Mouse (Mus musculus) heart, adult 9 months (tissue): Measurements from ENCODE around the gene Jph3.

ENCODE experiments used
- DNase-seq, 2 experiments: peaks; one replicate each; pipeline ENCODE4 v3.0.0; 2022; ENCODE audit warnings: low spot score in 2 of 2

The Jph3 gene

DNA sequence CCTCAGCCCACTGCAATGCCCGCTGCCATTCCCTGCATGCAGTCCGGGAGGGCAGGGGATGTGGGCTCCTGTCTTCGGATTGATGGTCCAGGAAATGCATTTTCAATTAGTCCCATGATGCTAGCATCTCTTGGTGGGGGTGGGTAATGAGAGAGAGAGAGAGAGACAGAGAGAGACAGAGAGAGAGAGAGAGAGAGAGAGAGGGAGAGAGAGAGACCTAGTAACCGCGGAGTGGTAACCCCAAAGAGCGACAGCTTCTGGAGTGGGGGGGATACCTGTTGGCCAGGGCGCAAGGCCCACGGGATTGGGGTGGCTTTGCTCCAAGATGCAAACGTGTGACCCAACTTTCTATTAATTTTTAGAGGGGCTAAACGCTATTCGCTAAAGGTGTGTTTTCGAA is at the start of gene Jph3:
Jph3 (plus strand) TSS at position 301 of the 400 bp plus-strand sequence.
- no peak for DNase-seq

- DNase-seq = no peak
Measured at GRCm38 (mm10) chr8:121680896-121681295, 48.5 kb upstream of the Jph3 start.

DNA sequence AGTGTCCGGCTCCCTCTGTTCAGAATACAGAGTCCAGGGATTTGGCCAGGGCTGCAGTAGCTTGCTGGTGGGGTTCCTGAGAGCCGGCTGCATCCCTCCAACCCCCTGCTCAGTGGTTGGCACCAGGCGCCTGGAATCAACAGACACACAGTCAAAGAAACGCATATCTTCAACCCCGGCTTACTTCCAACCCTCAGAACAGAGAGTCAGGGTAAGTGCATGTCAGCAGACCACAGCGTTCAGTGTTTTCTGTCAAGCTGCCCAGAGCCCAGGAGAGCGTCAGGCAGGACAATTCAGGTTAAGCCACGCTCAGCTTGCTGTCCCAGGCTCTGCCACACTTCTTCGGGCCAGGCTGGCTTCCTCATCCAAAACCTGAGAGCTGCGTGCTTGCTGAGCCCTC is 48.0 kb upstream of the Jph3 start:
- DNase-seq = peak in 1 of 2 experiments; percentile 32

GRCm38 (mm10) chr8:121683083-121683832 is 46.2 kb upstream of the Jph3 start:
- DNase-seq = no peak

GRCm38 (mm10) chr8:121685419-121685818 is 44.0 kb upstream of the Jph3 start:
- DNase-seq = peak; percentile 49 to 67

- no peak for DNase-seq
Measured at GRCm38 (mm10) chr8:121687455-121688161, 41.8 kb upstream of the Jph3 start.

- DNase-seq = no peak
Measured at GRCm38 (mm10) chr8:121688496-121688895, 40.9 kb upstream of the Jph3 start.

- no peak for DNase-seq
Measured at GRCm38 (mm10) chr8:121694453-121694852, 35.0 kb upstream of the Jph3 start.

DNA sequence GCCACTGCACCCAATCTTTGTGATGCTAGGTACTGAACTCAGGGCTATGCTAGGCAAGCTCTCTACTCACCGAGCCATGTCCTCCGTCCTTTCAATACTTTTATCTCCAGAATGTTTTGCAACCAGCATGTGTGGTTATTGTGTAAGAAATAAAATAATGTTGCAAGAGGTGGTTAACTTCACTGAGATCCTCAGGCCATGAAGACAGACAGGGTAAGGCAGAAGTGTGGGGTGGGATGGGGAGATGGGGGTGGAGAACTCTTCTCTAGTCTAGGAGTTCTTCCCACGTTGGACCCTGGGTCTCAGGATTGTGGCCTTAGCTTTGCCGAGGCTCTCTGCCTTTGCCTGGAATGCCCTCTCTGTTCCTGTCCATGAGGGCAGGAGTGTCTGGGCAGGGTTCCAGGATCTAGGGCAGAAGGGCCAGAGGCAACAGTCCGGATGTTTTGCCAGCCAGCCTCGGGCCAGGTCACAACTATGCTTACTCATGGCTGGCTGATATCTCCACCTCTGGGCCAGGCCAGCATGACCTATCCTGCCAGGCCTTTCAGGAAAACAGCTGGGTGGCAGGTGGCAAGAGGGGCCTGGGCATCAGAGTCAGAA is 33.7 kb upstream of the Jph3 start:
- peak; percentile 74 to 84 for DNase-seq

DNA sequence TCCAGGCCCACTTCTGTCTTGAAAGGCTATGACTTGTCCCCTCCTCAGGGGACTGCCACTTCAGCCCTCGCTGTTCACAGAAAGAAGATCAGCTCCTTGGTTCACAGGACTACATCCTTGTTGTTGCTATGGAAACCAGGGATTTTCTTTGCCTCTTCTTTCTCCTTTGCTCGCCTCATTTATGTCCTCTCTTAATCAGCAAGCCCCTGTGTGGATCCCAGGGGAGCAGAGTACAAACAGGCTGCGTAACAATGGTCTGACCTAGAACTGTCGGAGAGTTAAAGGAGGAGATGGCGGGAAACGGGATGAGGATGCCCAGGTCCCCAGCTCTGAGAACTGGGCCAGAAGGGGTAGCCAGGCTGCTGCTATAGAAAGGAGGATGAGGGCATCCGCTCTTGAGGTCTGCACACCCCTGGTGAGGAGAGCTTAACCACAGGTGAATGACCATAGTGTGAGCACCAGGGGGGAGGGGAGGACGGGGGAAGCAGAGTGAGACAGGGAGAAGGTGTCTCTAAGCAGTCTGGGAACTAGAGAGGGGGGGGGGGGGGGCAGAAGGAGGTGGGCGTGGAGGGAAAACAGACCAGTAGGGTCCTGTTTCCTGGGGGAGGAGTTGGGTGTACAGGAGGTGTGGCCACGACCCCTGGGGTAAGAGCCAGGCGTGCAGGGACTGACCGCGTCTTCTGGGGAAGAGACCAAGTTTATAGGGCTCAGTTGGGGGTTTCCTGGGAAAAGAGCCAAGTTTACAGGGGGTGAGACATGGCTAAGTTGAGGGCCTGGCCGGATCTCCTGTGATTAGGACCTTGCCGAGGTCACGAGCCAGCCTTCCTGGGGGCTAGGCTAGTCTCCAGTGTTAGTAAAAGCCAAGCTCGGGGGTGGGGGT is 31.4 kb upstream of the Jph3 start:
- DNase-seq = no peak

DNA sequence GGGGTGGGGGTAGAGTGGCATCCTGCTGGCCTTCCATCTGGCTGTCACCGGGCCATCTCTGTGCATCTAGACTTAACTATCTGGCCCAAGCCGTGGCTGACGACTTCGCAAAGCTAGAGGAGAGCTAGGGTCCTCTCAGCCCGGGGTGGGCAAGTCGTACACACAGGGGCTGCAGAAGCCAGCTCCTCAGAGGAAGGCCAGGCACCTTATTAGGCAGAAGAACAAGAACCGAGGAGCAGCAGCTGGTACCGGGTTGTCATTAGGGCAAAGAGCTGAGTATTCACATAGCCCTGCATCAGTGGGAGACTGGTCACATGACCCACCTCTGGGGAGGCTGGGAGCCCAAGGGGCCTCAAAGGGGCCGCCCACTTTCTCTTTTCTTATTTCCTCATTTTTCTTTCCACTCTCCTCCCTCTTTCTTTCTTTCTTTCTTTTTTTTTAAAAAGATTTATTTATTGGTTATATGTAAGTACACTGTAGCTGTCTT is 30.8 kb upstream of the Jph3 start:
- DNase-seq = no peak

- DNase-seq = no peak
Measured at GRCm38 (mm10) chr8:121699936-121700335, 29.5 kb upstream of the Jph3 start.

- DNase-seq = no peak
Measured at GRCm38 (mm10) chr8:121705174-121705573, 24.2 kb upstream of the Jph3 start.

DNA sequence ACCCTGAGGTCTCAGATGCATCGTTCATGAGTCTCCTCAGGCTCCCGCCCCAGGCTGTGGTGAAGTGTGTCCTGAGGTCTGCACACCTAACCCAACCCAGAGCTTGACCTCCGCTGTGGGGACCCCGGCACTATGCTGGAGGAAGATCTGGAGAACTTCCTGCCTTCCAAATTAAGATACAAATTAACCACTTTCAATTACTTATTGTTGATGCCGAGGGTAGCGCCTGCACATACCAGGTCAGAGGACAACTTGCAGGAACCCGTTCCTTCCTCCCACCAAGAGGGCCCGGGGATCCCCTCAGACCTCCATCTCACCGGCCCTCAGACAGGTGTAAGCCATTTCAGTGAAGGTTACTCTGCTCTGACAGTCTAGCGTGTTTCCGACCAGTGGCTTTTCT is 22.5 kb upstream of the Jph3 start:
- DNase-seq = no peak

DNA sequence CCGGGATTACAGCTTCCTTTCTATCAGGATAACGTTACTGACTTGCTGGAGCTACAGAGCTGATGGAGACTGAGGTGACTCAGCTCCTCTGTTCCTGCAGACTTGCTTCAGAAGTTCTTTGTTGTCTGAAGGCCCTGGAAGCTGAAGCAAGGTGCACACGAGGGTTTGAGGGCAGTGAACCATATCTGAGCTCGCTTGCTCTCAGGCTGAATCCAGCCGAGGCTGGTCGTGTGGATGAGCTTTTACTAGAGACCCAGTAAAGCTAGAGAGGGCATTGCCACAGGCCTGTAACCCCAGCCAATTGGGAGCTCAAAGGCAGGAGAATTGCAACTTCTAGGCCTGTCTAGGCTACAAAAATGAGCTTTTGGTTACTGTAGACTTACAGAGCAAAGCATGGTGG is 21.0 kb upstream of the Jph3 start:
- no peak for DNase-seq

- no peak for DNase-seq
Measured at GRCm38 (mm10) chr8:121717502-121717901, 11.9 kb upstream of the Jph3 start.

DNA sequence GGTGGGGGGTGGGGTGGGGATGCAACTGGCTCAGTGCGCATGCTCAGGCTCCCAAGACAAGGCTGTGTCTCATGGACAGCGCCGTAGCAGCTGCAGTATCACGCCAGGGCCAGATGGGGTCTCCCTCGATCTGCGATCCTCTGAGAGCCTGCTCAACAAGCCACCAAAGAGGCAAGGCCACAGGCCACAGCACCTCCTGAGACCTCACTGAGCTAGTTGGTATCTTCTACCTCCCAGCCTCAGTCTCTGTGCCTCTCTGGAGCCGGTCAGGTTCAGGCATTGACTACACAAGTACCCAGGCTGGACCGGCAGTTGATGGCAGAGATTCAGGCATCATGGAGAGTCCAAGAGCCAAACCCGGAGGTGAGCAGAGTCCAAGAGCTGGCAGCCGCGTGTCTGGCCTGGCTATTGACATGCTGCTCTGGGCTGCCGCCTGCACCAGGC is 11.4 kb upstream of the Jph3 start:
- DNase-seq = peak; percentile 58 to 60

GRCm38 (mm10) chr8:121718925-121719324 is 10.5 kb upstream of the Jph3 start:
- DNase-seq = no peak

- DNase-seq = no peak
Measured at GRCm38 (mm10) chr8:121721072-121721471, 8.4 kb upstream of the Jph3 start.

GRCm38 (mm10) chr8:121723846-121724245 is 5.6 kb upstream of the Jph3 start:
- DNase-seq = no peak

DNA sequence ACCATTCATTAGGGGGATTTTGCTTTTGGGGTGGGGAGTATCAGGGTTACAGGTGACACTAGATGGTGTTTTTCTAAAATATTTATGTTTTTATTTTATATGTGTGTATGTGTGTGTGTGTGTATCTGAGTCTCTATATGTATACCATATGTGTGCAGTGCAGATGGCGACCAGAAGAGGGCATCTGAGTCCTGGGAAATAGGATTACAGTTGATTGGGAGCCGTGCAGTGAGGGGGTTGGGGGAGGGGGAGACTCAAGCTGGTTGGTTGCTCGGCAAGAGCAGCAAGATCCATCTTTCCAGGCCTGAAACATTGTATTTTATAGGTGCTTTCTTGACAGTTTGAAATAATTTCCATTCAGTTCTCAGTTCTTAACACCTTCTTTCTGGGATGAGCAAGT is 2.3 kb upstream of the Jph3 start:
- no peak for DNase-seq

DNA sequence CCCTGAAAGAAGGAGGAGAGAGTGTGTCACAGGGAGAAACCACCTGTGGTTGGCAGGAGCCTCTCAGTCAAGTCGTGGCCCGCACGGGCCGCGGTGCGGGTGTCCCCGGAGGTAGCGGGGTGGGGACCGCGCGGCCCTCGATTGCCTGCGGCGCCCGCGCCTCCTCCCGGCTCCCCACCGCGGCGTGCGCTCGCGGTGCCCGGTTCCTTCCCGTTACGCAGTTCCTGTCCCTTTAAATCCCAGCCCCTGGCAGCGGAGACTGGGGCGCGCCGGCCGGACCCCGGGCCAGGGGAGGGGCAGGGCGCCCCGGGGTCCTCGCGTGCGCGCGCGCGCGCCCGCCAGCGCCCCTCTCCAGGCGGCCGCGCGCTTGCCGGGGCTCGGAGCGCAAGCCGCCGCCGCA is 331 bp downstream of the Jph3 start:
- DNase-seq = no peak
